Mouse (Mus musculus) v-Abl transformed pro-B cells (cell line): ENCODE measurements around the gene Polr2a.

Experiments used
- in situ Hi-C, 2 experiments: fragments of 400-800 bp; cut with MboI; formaldehyde crosslinking; loops; one replicate each; pipeline ENCODE4 v1.15.1; 2025; ENCODE audit not compliant: unreplicated experiment in 2 of 2

The Polr2a gene

GRCm38 (mm10) chr11:69692196-69692811 lies 66.1 kb downstream of the Polr2a start:
- in situ Hi-C loops, result loop anchor here in 1 of 2 experiments (25.0 kb wide), 1 partner anchor 520 kb away; the partner anchor contains the start of genes Slc16a11 and Slc16a13

GRCm38 (mm10) chr11:69689891-69690290 lies 68.5 kb downstream of the Polr2a start:
- in situ Hi-C loops, result loop anchor here in 1 of 2 experiments (10.0 to 25.0 kb wide), 2 partner anchors 265 to 522 kb away; partner anchors contain the start of genes Slc16a11 and Slc16a13

GRCm38 (mm10) chr11:69687061-69687460 lies 71.4 kb downstream of the Polr2a start:
- in situ Hi-C loops, result loop anchor here in 1 of 2 experiments (10.0 to 25.0 kb wide), 2 partner anchors 268 to 525 kb away; partner anchors contain the start of genes Slc16a11 and Slc16a13

- in situ Hi-C loops, result loop anchor here in 1 of 2 experiments (10.0 to 25.0 kb wide), 2 partner anchors 268 to 526 kb away; partner anchors contain the start of genes Slc16a11 and Slc16a13
Measured at GRCm38 (mm10) chr11:69686377-69686776, 72.1 kb downstream of the Polr2a start.

- in situ Hi-C loops, result loop anchor here in 1 of 2 experiments (10.0 to 25.0 kb wide), 2 partner anchors 269 to 527 kb away; partner anchors contain the start of genes Slc16a11 and Slc16a13
Measured at GRCm38 (mm10) chr11:69685526-69686148, 72.8 kb downstream of the Polr2a start, which contains the start of gene Tnfsf13. Tnfsf13 (minus strand) TSS chr11:69685784.

- in situ Hi-C loops, result loop anchor here (5.0 to 25.0 kb wide), 3 partner anchors 192 to 527 kb away; partner anchors contain the start of genes Tmem95 (in 2 of the 2), Slc16a11 (in 1 of the 2) and Slc16a13 (in 1 of the 2)
Measured at GRCm38 (mm10) chr11:69684936-69685335, 73.5 kb downstream of the Polr2a start.

GRCm38 (mm10) chr11:69684128-69684745 lies 74.2 kb downstream of the Polr2a start:
- in situ Hi-C loops, result loop anchor here (5.0 to 25.0 kb wide), 3 partner anchors 193 to 528 kb away; partner anchors contain the start of genes Tmem95 (in 2 of the 2), Slc16a11 (in 1 of the 2) and Slc16a13 (in 1 of the 2)
